Mouse (Mus musculus): ENCODE results near the gene Sox4.
A peak's percentile ranks its signal among the peaks of the same experiment; 100 is the strongest.

Sox4 gene

GRCm38 (mm10) chr13:28953581-28953991 is at the start of gene Sox4:
Gene Sox4, minus strand, starts transcription at chr13:28953713.
- DNase-seq (ENCODE audit: low read depth): peak; percentile 98

- no peak for DNase-seq (ENCODE audit: low read depth)
These were observed 38.6 kb upstream of the Sox4 start for GRCm38 (mm10) chr13:28991899-28992664.

- no peak for DNase-seq (ENCODE audit: low read depth)
These were observed 35.5 kb upstream of the Sox4 start for GRCm38 (mm10) chr13:28988751-28989703.

- no peak for DNase-seq (ENCODE audit: low read depth)
These were observed 27.2 kb upstream of the Sox4 start for GRCm38 (mm10) chr13:28980681-28981080.

GRCm38 (mm10) chr13:28975011-28975410 is 21.5 kb upstream of the Sox4 start:
- no peak for DNase-seq (ENCODE audit: low read depth)

GRCm38 (mm10) chr13:28974597-28974996 is 21.1 kb upstream of the Sox4 start:
- no peak for DNase-seq (ENCODE audit: low read depth)

GRCm38 (mm10) chr13:28960916-28961315 is 7.4 kb upstream of the Sox4 start:
- DNase-seq (ENCODE audit: low read depth): no peak

GRCm38 (mm10) chr13:28959458-28959978 is 6.0 kb upstream of the Sox4 start:
- no peak for DNase-seq (ENCODE audit: low read depth)

- no peak for DNase-seq (ENCODE audit: low read depth)
These were observed 5.5 kb upstream of the Sox4 start for GRCm38 (mm10) chr13:28959068-28959440.

GRCm38 (mm10) chr13:28958211-28959067 is 4.9 kb upstream of the Sox4 start:
- DNase-seq (ENCODE audit: low read depth): peak; percentile 79

- peak; percentile 95 for DNase-seq (ENCODE audit: low read depth)
These were observed 4.3 kb upstream of the Sox4 start for GRCm38 (mm10) chr13:28957765-28958164.

- DNase-seq (ENCODE audit: low read depth): peak; percentile 65
These were observed 639 bp downstream of the Sox4 start for GRCm38 (mm10) chr13:28952576-28953571.

GRCm38 (mm10) chr13:28951691-28952575 is 1.6 kb downstream of the Sox4 start:
- DNase-seq (ENCODE audit: low read depth): peak; percentile 54

GRCm38 (mm10) chr13:28950623-28951491 is 2.7 kb downstream of the Sox4 start:
- peak; percentile 66 for DNase-seq (ENCODE audit: low read depth)

- DNase-seq (ENCODE audit: low read depth): peak; percentile 63
These were observed 3.3 kb downstream of the Sox4 start for GRCm38 (mm10) chr13:28950266-28950622.

- peak; percentile 20 for DNase-seq (ENCODE audit: low read depth)
These were observed 4.1 kb downstream of the Sox4 start for GRCm38 (mm10) chr13:28949279-28949915.

GRCm38 (mm10) chr13:28948541-28948940 is 5.0 kb downstream of the Sox4 start:
- DNase-seq (ENCODE audit: low read depth): peak; percentile 71
